Mouse (Mus musculus) c-Kit-positive CD71-positive TER-119-positive erythroid progenitor cells, embryonic 14.5 days (primary cell): ENCODE measurements around the gene Sdhc.
"Not testable (repeated sequence)": the region's sequence is repeated elsewhere in the genome, so short reads cannot be mapped to it uniquely, and the experiment has no call there.

Experiments used
- DNase-seq: peaks from one replicate; pipeline ENCODE4 v3.0.0-alpha.2; 2013; ENCODE audit warnings: low spot score

The Sdhc gene

DNA sequence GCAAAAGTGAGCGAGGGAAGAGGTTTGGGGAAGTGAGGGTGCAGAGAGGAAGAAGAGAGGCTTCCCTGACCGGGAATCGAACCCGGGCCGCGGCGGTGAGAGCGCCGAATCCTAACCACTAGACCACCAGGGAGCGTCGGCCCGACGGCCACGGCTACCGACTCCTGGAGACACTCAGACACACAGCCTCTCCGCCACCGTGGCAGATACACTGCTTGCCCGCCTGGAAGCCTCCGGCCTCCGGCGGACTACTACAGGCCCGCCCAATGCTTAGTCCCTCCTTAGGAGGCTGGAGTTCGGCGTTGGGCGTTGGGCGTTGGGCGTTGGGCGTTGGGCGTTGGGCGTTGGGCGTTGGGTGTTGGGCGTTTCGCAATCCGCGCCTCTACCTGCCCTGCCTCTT lies 71.1 kb downstream of the Sdhc start:
- DNase-seq: not testable (repeated sequence)

DNA sequence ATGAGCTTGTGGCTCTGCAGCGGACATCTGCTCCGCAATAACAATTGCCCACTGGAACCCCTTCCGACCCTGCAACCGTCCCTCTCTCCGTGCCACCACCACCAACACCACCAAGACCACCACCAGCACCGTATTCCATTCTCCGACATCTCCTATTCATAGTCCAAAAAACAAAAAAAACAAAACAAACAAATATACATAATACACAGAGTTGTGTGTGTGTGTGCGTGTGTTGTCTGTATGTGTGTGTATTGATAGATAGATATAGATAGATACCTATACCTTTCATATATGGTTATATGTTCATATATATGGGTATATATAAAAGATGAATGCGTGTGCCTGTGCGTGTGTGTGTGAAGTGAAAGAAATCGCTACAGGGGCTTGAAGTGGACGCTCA lies 72.0 kb downstream of the Sdhc start:
- not testable (repeated sequence) for DNase-seq

DNA sequence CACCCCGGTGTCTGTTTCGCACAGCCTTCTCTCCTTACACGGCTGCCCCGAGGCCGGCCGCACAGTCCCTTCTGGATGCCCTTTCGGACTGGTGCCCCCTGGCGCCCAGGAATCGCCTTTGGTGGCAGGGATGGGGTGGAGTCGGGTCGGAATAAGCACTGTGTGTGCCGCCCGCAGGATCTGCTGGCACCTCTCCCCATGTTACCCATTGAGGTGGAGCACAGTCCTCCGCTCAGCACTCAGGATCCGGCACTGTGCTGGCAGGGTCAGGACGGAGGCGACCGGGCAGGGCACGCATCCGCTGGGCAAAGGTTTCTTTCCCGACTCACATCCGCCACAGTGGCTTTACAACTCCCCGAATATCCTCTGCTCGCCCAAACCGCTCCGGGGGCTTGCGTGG lies 72.4 kb downstream of the Sdhc start:
- not testable (repeated sequence) for DNase-seq

DNA sequence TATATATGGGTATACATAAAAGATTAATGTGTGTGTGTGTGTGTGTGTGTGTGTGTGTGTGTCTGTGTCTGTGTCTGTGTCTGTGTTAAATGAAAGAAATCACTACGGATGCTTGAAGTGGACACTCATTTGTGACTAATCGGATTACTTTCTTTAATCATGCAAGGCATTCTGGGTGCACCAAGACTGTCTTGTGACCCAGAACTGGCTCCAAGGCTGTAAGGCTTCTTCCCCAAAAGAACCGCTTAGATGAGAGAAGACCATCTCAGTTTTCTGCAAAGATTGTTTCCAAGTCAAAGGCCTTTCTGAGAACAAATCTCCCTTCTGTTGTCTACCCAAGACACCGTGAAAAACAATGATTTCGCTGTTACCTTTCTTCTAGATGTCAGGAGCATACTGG lies 73.2 kb downstream of the Sdhc start:
- not testable (repeated sequence) for DNase-seq
